Mouse (Mus musculus): ENCODE results near the gene Trpm6.

The Trpm6 gene

DNA sequence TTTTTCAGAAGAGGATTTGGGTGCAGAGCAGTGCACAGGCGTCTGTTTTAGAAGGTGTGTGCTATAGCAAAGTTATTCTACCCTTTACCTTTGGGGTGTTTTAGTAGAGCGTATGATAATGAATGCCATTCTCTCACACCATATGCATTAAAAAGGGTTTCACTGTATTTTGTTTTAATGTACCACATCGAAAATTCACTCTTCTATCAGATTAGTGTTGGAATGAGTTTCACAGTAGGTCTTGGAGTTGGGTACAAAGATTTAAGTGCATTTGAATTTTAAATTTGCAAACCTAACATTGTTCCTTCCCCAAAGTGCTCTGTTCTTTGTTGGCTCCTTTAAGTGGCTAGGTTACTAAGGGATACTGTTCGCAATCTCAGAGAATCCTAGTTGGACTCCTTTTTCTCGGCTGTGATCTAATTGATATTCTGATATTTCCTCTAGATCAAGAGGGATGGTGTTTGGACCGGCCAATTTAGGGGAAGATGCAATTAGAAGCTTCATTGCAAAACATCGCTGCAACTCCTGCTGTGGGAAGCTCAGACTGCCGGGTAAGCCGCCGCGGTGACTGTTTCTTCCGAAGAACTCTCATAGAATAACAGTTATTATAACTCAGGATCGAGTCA, 138.8 kb downstream of the Trpm6 start:
- peak; percentile 63 for DNase-seq (ENCODE audit: low read depth, low spot score)

DNA sequence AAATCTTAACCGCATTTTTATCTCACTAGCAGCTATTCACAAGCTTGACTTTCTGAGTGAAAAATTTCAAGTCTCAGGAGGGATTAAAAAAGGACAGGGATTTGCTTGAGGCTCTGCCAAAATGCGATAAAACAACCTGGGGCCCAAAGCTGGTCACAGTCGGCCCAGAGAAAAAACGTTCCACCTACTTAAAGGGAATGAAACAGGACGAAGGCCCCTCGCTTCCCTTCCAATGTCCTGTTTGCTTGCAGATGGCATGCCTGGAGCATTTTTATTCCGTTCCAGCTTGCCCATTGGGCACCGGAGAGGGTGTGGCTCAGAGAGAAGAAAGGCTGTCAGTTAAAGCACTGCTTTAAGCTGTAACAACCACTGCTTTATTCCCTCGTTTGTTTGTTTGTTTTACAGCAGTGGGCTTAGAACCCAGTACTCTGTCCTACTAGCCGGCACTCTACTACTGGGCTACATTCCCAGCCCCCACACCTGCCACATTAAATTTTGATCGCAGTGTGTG, 139.4 kb downstream of the Trpm6 start:
- DNase-seq (ENCODE audit: low read depth, low spot score): peak; percentile 67

DNA sequence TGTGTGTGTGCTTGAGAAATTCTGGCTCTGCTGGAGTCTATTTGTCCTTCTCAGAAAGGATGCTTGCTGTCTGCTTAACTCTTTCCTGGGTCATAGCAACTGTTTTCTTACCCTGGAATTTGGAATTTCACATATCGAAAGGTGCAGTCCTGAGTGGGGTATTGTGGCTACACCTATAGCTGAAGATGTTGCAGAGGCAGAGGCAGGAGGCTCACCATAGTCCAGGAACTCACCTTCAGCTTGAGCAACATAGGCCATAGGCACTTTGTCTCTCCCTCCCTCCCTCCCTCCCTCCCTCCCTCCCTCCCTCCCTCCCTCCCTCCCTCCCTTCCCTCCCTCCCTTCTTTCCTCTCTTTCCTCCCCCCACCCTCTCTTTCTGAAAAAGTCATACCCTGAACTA, 139.8 kb downstream of the Trpm6 start:
- no peak for DNase-seq (ENCODE audit: low read depth, low spot score)

DNA sequence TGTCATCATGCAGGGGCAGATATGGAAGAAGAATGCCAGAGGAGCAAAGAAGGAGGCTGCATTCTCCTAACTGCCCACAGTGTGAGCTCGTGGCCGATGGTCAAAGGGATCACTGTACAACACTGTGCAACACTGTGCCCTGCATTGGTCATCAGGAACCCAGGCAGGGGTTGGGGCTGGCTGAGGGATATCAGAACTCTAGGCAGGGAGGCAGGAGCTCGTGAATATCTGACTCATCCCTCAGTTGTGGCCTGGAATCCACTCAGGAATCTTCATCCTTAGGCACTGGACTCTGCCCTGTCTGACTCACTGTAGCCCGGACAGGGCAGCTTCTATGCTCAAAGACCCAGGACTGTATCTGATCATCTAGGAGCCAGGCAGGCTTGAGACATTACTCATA, 140.4 kb downstream of the Trpm6 start:
- DNase-seq (ENCODE audit: low read depth, low spot score): no peak

DNA sequence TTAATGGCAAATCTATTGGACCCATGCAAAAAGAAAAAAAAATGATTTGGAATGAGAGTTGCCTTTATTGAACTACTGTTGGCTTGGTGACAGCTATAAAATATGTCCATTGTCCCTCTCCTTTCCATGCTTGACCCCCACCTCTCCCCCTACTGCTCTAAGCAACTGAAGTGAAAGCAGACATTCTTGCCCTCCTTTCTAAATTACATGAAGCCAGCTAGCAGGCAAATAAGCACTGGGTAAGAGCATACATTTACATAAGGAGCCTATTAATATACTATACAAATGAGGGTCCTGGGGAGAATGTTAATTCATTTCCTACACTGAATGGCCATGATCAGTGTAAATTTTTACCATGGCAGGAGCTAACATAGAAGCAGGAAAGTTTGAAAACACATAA, 148.5 kb downstream of the Trpm6 start:
- DNase-seq (ENCODE audit: low read depth, low spot score): no peak

DNA sequence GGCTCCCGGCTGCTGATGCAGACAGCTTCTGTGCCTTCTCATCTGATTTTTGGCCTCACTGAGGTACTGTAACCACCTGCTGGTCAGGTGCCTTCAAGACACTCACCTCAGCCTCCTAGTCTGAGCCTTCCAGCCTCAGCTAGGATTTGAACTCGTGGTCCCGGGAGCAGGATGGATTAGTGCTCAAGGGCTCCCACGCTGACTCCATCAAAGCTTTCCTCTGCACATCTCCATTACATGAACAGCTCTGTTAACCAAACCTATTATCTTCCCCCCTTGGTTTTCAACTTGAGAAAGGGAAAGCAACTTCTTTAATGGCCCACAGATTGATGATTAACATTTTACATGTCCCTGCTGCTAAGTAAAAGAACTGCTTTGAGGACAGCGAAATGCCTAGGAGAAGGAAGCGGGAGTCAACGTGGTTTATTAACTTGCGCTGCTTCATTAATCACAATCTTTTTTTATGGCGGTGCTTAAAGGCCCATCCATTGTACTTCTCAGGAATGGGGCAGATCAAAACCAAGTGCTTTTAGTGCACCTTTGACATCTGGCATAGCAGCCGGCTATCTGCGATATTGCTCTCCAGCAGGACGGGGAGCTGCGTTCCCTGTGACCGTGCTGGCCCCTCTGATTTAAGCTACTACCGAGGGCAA, 152.4 kb downstream of the Trpm6 start:
- DNase-seq (ENCODE audit: low read depth, low spot score): no peak

DNA sequence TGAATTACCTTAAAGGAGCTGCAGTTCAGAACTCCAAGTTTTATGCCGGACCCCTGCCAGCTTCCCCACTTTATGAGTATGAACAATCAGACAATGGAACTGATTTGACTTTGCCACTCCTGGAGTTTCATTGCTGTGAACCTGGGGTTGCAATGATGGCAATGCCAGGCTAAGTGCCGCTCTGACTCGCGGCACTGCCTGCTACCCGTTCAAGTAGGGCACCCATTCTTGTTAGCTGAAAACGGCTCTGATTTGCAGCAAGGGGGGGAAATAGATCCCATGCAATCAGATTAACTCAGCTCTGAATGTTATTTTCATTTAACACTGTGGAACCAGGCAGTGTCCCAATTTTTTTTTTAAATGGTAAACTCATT, 152.9 kb downstream of the Trpm6 start:
- no peak for DNase-seq (ENCODE audit: low read depth, low spot score)

DNA sequence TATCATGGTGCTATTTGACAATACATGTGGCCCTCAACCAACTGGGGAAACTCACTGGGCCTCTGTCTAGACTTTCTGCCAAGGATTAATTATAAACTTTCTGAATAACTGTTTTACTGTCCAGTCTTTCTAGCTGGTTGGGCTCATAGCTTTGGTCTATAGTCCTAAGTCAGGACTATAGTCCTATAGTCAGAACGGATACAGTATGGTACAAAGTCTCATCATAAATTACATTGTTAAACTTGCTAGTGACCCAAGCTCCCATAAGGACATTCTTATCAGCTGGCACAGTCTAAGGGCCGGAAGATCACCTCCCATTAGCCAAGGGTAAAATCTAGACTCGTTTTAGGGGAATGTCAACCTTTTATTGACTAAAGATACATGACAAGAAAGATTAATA, 155.7 kb downstream of the Trpm6 start:
- no peak for DNase-seq (ENCODE audit: low read depth, low spot score)

DNA sequence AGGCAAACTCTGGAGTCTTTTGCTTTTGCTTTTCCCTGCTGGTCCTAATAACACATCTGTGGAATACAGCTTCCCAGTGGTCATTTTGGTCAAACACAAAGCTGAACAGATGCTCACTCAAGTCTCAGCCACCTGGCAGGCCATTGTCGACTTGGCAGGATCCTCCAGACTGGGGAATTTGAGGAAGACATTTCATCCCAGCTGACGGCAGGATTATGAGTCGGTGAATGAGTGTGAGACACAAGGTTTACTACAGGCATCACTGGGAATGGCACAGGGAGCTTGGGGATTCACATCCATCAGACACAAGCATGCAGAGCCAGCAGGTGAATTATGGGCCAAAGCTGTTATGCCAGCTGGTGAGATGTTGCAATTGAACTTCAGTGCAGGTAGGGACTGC, 159.9 kb downstream of the Trpm6 start:
- no peak for DNase-seq (ENCODE audit: low read depth, low spot score)

DNA sequence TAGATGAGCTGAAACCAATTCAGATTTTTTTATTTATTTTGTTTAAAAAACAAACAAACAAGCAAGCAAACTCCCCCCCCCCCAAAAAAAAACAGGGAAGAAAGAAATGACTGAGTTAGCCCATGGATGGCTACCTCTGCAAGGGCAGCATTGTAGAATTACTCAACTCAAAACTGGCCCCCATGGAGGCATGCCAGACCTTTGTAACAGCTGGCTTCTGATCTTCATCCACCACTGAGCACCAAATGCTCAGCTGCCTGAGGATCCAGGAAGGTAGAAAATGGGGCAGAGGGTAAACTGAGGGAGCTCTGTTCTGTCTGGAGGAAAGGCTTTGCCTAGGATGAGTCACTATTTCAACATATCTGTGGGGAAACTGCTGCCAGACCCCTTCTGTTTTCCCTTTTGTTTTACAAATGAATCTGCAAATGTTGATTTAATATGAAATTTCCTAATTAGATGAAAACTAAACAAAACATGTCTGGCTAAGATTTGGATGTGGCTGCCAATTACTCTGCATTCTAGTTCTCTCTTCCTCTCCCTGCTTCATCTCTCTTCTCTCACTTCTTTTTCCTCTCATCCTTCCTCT, 162.1 kb downstream of the Trpm6 start:
- DNase-seq (ENCODE audit: low read depth, low spot score): no peak

DNA sequence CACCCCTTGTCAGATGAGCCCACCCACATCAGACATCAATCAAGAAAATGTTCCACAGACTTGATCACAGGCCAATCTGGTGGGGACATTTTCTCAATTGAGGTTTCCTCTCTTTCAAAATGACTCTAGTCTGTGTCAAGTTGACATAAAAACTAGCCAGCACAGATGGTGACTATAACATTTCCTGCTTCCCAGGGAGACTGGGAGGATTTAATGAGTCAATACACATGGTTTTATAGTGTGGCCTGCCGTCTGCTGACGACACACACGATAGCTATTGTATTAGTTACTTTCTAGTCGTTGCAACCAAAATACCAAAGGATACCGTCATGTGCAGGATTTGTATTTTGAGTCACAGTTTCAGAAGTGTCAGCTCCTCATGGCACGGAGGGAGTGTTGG, 191.6 kb downstream of the Trpm6 start:
- DNase-seq (ENCODE audit: low read depth, low spot score): no peak
